11 mouse cellular contexts compared by ENCODE assay signal in the genomic region with DNA sequence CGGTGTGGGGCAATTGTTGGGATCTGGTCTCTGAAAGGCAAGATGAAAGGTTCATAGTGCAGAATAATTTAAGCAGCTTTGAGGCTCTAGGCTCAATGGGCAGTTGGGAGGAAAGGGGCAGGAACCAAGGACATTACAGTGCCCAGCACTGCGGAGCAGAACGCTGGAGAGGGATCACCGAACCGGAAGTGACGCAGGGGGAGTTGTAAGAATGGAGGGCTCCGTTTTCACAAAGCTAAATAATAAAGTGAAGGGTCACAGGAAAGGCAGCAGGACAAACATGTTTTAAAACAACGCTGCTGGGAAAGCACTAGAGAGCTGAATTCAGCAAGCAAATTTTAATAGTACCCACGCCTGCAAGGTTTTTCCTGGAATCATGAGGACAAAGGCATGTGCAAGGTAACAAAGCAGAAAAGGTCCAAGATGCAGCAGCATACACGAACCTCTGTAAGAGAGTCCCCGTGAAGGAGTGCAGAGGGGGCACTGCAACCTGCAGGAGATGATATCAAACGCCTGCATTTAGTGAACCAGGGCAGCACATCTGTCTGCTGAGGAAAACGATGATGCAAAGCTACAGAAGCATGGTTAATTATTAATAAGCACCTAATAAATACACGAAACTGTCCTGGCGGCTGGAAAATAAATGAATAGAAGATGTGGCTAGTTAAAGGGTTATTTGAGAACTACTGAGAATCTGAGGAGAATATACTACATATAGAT.
DNase-seq lines count a peak whose midpoint lies in the region; ATAC-seq lines count a peak whose summit lies in the region.
"Had no signal": no experiment of that assay in that cellular context is flagged by ENCODE, and none has a peak within 500 bp of the region (broad histone marks: within the 10 kb centered on the region; RNA-seq: fewer than 3 reads in every experiment).

No protein-coding gene starts in this region.

- H3K36me3 ChIP-seq in neural tube, embryonic 11.5 days (ENCODE audit: control insufficient read depth, insufficient read depth, low read length) = no peaks in the 10 kb centered on the region

- H3K27me3 ChIP-seq in neural tube, embryonic 11.5 days (ENCODE audit: control insufficient read depth, insufficient read depth, low read length) = no peaks in the 10 kb centered on the region

- peak overlapping the region; percentile 3; the same call in 1 of the 2 replicates for H3K27ac ChIP-seq in neural tube, embryonic 11.5 days (ENCODE audit: low read depth, low read length)

- H3K4me3 ChIP-seq in neural tube, embryonic 11.5 days (ENCODE audit: low read depth, low read length) = no peak overlapping the region
- H3K4me3 ChIP-seq: erythroblast, embryonic 14.5 days had no signal

- no peak overlapping the region; the same call in 1 of the 2 replicates for H3K4me2 ChIP-seq in neural tube, embryonic 11.5 days (ENCODE audit: low read depth)
- H3K4me2 ChIP-seq: lung, embryonic 14.5 days had no signal

- peak; percentile 20 for DNase-seq in adrenal gland, postnatal 10 days
- DNase-seq in adrenal gland, adult 2 months = no peak
- DNase-seq in neural tube, embryonic 11.5 days (ENCODE audit: low spot score) = no peak
- DNase-seq in neural tube, embryonic 10.5 days (ENCODE audit: extremely low spot score, low spot score) = no peak
- peak; percentile 34 to 63 for DNase-seq in kidney, postnatal 36 days
- DNase-seq in left cerebral cortex, adult 18-20 months (ENCODE audit: low spot score in 2 of 2) = no peak
- no peak for DNase-seq in spleen, postnatal 36 days (ENCODE audit: low spot score in 2 of 2)
- DNase-seq: cerebellum, adult 11 months; lung, embryonic 14.5 days had no signal

- 50% methylated on average over 15 of the region's 15 CpGs for WGBS in neural tube, embryonic 11.5 days

- peaks cover 3% of the 10 kb centered on the region; the same call in 1 of the 2 replicates for H3K4me1 ChIP-seq in neural tube, embryonic 11.5 days (ENCODE audit: control insufficient read depth, insufficient read depth, low read length)

- ATAC-seq in neural tube, embryonic 11.5 days (ENCODE audit: insufficient read depth, low FRiP score, low TSS enrichment) = no peak
- no peak for ATAC-seq in CD4-positive, CD25-positive, alpha-beta regulatory T cell, adult 4 months

- H3K9me3 ChIP-seq in neural tube, embryonic 11.5 days (ENCODE audit: control insufficient read depth, low read length) = no peaks in the 10 kb centered on the region

- H3K9ac ChIP-seq in neural tube, embryonic 11.5 days (ENCODE audit: low read length) = no peak overlapping the region; the same call in 1 of the 2 replicates
- H3K9ac ChIP-seq: lung, embryonic 14.5 days had no signal

Comparison
In these comparisons a context has a peak if more than half of its experiments do, and no peak if none do; other contexts are left out.
1. DNase-seq: peak in adrenal gland, postnatal 10 days (single experiment) and kidney, postnatal 36 days (2 of 2); none in adrenal gland, adult 2 months (single experiment), neural tube, embryonic 11.5 days (single experiment), neural tube, embryonic 10.5 days (single experiment), left cerebral cortex, adult 18-20 months (0 of 2) and spleen, postnatal 36 days (0 of 2).